In the genomic region with DNA sequence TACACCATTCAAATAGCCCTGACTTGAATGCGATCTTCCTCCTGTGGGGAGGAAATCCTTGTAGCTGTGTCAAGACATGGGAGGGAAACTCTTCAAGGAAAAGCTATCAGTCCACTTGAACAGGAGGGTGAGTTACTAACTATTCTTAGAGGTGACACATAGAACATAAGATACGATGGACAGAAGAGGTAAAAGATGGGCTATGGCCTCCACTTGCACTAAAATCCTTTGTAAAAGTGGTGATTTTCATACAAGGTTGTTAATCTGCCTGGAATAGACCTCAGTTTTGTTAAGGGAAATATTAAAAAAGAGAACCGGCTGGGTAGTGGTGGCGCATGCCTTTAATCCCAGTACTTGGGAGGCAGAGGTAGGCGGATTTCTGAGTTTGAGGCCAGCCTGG, we compare ENCODE assay signal across 18 mouse cellular contexts.
DNase-seq lines count a peak whose midpoint lies in the region; ATAC-seq and TF ChIP-seq lines count a peak whose summit lies in the region.
"Had no signal": no experiment of that assay in that cellular context is flagged by ENCODE, and none has a peak within 500 bp of the region (broad histone marks: within the 10 kb centered on the region; RNA-seq: fewer than 3 reads in every experiment).

No protein-coding gene starts in this region.

- H3K4me3 ChIP-seq in liver, postnatal 0 days (ENCODE audit: low read depth, low read length) = no peak overlapping the region

- no peak for ATAC-seq in liver, postnatal 0 days
- ATAC-seq: Patski had no signal

- no peak overlapping the region for H3K4me2 ChIP-seq in liver, postnatal 0 days (ENCODE audit: low read depth, low read length)

- WGBS in liver, postnatal 0 days (ENCODE audit: insufficient replicate concordance) = 79% methylated on average over 5 of the region's 5 CpGs

- no peak overlapping the region for H3K9ac ChIP-seq in liver, postnatal 0 days (replicated peaks)

- TF ChIP-seq CTCF in liver, postnatal 0 days (IDR thresholded peaks at IDR 0.05; ENCODE audit: low read depth) = no peak

- no peaks in the 10 kb centered on the region for H3K4me1 ChIP-seq in liver, postnatal 0 days (ENCODE audit: insufficient read depth)

- no peaks in the 10 kb centered on the region for H3K27me3 ChIP-seq in liver, postnatal 0 days (ENCODE audit: insufficient read depth, low read length)
- H3K27me3 ChIP-seq: Patski had no signal

- no peaks in the 10 kb centered on the region for H3K9me3 ChIP-seq in liver, postnatal 0 days (ENCODE audit: low read length)
- H3K9me3 ChIP-seq: G1E had no signal

- no peak overlapping the region for H3K27ac ChIP-seq in liver, postnatal 0 days (ENCODE audit: low read depth)

- no peak for TF ChIP-seq EP300 in liver, postnatal 0 days (IDR thresholded peaks at IDR 0.05; ENCODE audit: low read depth)

- no peaks in the 10 kb centered on the region for H3K36me3 ChIP-seq in liver, postnatal 0 days (replicated peaks; ENCODE audit: insufficient read depth, low read length)
- H3K36me3 ChIP-seq: G1E had no signal

- DNase-seq in 3T3-L1 (ENCODE audit: low read depth, low spot score) (peak; percentile 94), adipocyte (ENCODE audit: low spot score) (peak; percentile 91)
- no peak for DNase-seq in liver, postnatal 0 days
- no peak for DNase-seq in urinary bladder, postnatal 10 days (ENCODE audit: low spot score)
- DNase-seq: adrenal gland, adult 2 months; adrenal gland, adult 8-10 months; adrenal gland, postnatal 10 days; adrenal gland, postnatal 14 days; adrenal gland, postnatal 25 days; adrenal gland, postnatal 36 days; B cell, adult 2 months; cerebellum, adult 11 months; cerebellum, adult 11-12 months; cerebellum, adult 18-20 months; cerebellum, adult 2 months; cerebellum, adult 8-10 months had no signal

Comparison
In these comparisons a context has a peak if more than half of its experiments do, and no peak if none do; other contexts are left out.
1. DNase-seq: peak in 3T3-L1 (single experiment) and adipocyte (single experiment); none in liver, postnatal 0 days (single experiment) and urinary bladder, postnatal 10 days (single experiment).